ENCODE assay signal across 8 mouse cellular contexts in the genomic region with DNA sequence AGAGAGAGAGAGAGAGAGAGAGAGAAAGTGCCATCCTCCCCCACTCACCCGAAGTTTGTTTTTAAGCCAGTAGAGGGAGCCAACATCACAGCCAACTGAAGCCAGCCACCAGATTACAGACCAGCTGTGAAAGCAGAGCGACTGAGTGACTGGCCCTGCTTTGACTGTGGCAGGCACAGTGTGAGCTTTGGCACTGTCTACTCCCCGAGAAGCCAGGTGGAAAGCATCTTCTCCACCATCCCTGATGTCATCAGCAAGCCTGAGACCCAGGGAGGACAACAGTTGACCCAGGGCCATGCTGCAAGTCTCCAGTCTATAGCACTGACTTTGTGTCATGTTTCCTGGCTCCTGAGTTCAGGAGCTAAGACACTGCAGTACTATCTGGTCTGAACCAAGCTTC. TPM values are rescaled to one million over a fixed set of nuclear protein-coding genes. Genes with fewer than 3 reads are reported as not detected.
DNase-seq lines count a peak whose midpoint lies in the region.

No protein-coding gene starts in this region.

- intact Hi-C loops in left cerebral cortex, postnatal 36 days (cut with DNase I) = loop anchor here (2.0 kb wide), 1 partner anchor 200 kb away; no protein-coding TSS in a partner anchor

- H3K27ac ChIP-seq in midbrain, embryonic 10.5 days (replicated peaks) = no peak overlapping the region

- peaks cover 20% of the 10 kb centered on the region for H3K4me1 ChIP-seq in midbrain, embryonic 10.5 days

- DNase-seq in spleen, postnatal 10 days (ENCODE audit: low spot score in 2 of 2) = peak; percentile 8 to 37
- DNase-seq in spleen, adult 12 weeks (ENCODE audit: low spot score) = no peak
- DNase-seq in embryo, embryonic 11 days = peak; percentile 86
- DNase-seq in gastrocnemius, postnatal 4 days (ENCODE audit: low spot score in 2 of 2) = peak; percentile 26 to 58
- peak; percentile 59 for DNase-seq in kidney, adult 11 months
- DNase-seq in left cerebral cortex, postnatal 36 days (ENCODE audit: low spot score in 2 of 2) = peak; percentile 56 to 72
- DNase-seq in midbrain, embryonic 10.5 days (ENCODE audit: low spot score) = peak; percentile 74
- DNase-seq in skeletal muscle tissue, adult 2 months (ENCODE audit: low read depth, low spot score) = peak; percentile 50

- no peaks in the 10 kb centered on the region for H3K9me3 ChIP-seq in midbrain, embryonic 10.5 days (replicated peaks)

- 2% methylated on average over 3 of the region's 3 CpGs for WGBS in midbrain, embryonic 10.5 days

- no peaks in the 10 kb centered on the region for H3K27me3 ChIP-seq in midbrain, embryonic 10.5 days (ENCODE audit: low read depth, poor library complexity, severe bottlenecking)

- H3K36me3 ChIP-seq in midbrain, embryonic 10.5 days = peaks cover 12% of the 10 kb centered on the region; the same call in 1 of the 2 replicates

- H3K4me3 ChIP-seq in midbrain, embryonic 10.5 days = no peak overlapping the region

RNA-seq across cellular contexts. Expression of a gene that starts 20.2 kb away (rescaled TPM):
- total RNA-seq in gastrocnemius, postnatal 4 days (2021) = 1 to 10 TPM; 1.4 to 2.2 TPM
- under 1 TPM; 0.20 to 0.45 TPM for total RNA-seq in left cerebral cortex, postnatal 36 days (2021)
- polyA plus RNA-seq in midbrain, embryonic 10.5 days (2016; fragmentation: Nextera tagmentation; extraction: Ambion mirVana) = not detected in 2 replicates

RNA-seq across cellular contexts. Expression of a gene that starts 22.7 kb away (rescaled TPM):
- 10 to 100 TPM; 11.2 to 11.4 TPM for total RNA-seq in gastrocnemius, postnatal 4 days (2021)
- 10 to 100 TPM; 13.4 to 14.0 TPM for total RNA-seq in left cerebral cortex, postnatal 36 days (2021)
- 23.9 and 25.9 TPM in 2 replicates for polyA plus RNA-seq in midbrain, embryonic 10.5 days (2016; fragmentation: Nextera tagmentation; extraction: Ambion mirVana)

RNA-seq across cellular contexts. Expression of a gene that starts 29.8 kb away (rescaled TPM):
- not detected for total RNA-seq in gastrocnemius, postnatal 4 days (2021)
- total RNA-seq in left cerebral cortex, postnatal 36 days (2021) = under 1 TPM; 0.07 to 0.15 TPM
- polyA plus RNA-seq in midbrain, embryonic 10.5 days (2016; fragmentation: Nextera tagmentation; extraction: Ambion mirVana) = not detected in 2 replicates

RNA-seq across cellular contexts. Expression of a gene that starts 48.8 kb away (rescaled TPM):
- total RNA-seq in gastrocnemius, postnatal 4 days (2021) = under 1 TPM; 0.10 TPM
- total RNA-seq in left cerebral cortex, postnatal 36 days (2021) = under 1 TPM; 0.22 to 0.54 TPM
- not detected in 2 replicates for polyA plus RNA-seq in midbrain, embryonic 10.5 days (2016; fragmentation: Nextera tagmentation; extraction: Ambion mirVana)
